Mouse (Mus musculus) adrenal gland, adult 10 weeks (tissue): ENCODE data around the gene Eif3k. TPM values are rescaled to one million over a fixed set of nuclear protein-coding genes. Genes with fewer than 3 reads are reported as not detected.

Source experiments
- polyA plus RNA-seq: library from polyadenylated mRNA; stranded (reverse); fragments of 350-450 nt; fragmentation: Illumina TruSeq; extraction: RNeasy Lipid Tissue Mini Kit (QIAGEN cat#74804); gene quantifications from one replicate; pipeline ENCODE4 v1.2.3, GENCODE M21; 2014; ENCODE audit warnings: low read depth, low replicate concordance

Gene Eif3k
- 8.5 TPM for polyA plus RNA-seq

DNA sequence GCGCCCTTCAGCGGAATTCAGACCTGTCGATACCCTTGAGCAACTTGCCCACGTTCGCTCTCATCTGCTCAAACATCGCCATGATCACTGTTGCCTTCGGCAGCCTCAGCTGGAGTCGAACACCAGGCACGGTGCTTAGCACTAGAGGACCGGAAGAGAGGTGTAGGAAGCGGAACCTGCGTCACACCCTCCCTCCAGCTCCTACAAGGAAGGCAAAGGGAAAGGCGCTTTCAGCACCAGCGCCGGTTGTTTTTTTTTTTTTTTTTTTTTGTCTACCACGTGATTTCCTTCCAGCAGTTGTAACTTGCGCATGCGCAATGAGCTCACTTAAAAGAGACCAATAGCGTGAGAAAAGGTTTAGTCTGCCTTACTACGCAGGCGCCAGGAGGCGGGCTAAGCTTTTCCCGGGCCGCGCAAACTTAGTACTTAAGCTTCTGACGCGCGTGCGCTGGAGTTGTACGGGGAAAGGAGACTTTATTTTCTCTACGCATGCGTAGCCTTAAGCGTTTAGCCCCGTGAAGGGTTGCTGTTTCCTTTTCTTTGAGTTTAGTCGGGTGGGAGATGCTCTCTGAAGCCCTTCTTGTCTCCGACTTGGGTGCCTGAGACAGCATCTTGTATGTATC lies at the start of gene Eif3k, which contains the start of gene Map4k1:
Gene Eif3k (minus strand): TSS at position 214 of the 623 bp plus-strand sequence.
Gene Map4k1 (plus strand): TSS at position 400 of the 623 bp plus-strand sequence.

GRCm38 (mm10) chr7:28961927-28962670 lies 19.6 kb downstream of the Eif3k start, which contains the start of gene Actn4:
Actn4 (minus strand) TSS chr7:28962340.

Other genes with a start within 250 kb of the Eif3k start
- gene Mrps12, start 240.0 kb downstream of the Eif3k start, polyA plus RNA-seq: 35.0 TPM
- gene Sars2, start 239.9 kb downstream of the Eif3k start, polyA plus RNA-seq: 0.29 TPM
- gene Ccer2, start 225.7 kb downstream of the Eif3k start, polyA plus RNA-seq: not detected
- 19.5 TPM for gene Sirt2, start 215.1 kb downstream of the Eif3k start, polyA plus RNA-seq
- gene Nfkbib, start 214.4 kb downstream of the Eif3k start, polyA plus RNA-seq: 0.47 TPM
- 0.87 TPM for gene Rinl, start 192.9 kb downstream of the Eif3k start, polyA plus RNA-seq
- gene Hnrnpl, start 173.3 kb downstream of the Eif3k start, polyA plus RNA-seq: 312 TPM
- gene Ech1, start 156.6 kb downstream of the Eif3k start, polyA plus RNA-seq: 31.1 TPM
- 2.7 TPM for gene Lgals4, start 148.0 kb downstream of the Eif3k start, polyA plus RNA-seq
- gene Lgals7, start 118.0 kb downstream of the Eif3k start, polyA plus RNA-seq: not detected
- not detected for gene Capn12, start 100.4 kb downstream of the Eif3k start, polyA plus RNA-seq
- 31.7 TPM for gene Actn4, start 19.5 kb downstream of the Eif3k start, polyA plus RNA-seq
- not detected for gene Map4k1, start 186 bp upstream of the Eif3k start, polyA plus RNA-seq
- 0.47 TPM for gene Ryr1, start 143.3 kb upstream of the Eif3k start, polyA plus RNA-seq
- 0.23 TPM for gene Rasgrp4, start 153.0 kb upstream of the Eif3k start, polyA plus RNA-seq
- gene Fam98c, start 174.4 kb upstream of the Eif3k start, polyA plus RNA-seq: 1.3 TPM
- gene Ggn, start 188.3 kb upstream of the Eif3k start, polyA plus RNA-seq: not detected
- 8.0 TPM for gene Spred3, start 188.5 kb upstream of the Eif3k start, polyA plus RNA-seq
- 105 TPM for gene Psmd8, start 198.8 kb upstream of the Eif3k start, polyA plus RNA-seq
- gene Catsperg1, start 232.2 kb upstream of the Eif3k start, polyA plus RNA-seq: 0.35 TPM